ENCODE assay signal across 10 mouse cellular contexts in the genomic region with DNA sequence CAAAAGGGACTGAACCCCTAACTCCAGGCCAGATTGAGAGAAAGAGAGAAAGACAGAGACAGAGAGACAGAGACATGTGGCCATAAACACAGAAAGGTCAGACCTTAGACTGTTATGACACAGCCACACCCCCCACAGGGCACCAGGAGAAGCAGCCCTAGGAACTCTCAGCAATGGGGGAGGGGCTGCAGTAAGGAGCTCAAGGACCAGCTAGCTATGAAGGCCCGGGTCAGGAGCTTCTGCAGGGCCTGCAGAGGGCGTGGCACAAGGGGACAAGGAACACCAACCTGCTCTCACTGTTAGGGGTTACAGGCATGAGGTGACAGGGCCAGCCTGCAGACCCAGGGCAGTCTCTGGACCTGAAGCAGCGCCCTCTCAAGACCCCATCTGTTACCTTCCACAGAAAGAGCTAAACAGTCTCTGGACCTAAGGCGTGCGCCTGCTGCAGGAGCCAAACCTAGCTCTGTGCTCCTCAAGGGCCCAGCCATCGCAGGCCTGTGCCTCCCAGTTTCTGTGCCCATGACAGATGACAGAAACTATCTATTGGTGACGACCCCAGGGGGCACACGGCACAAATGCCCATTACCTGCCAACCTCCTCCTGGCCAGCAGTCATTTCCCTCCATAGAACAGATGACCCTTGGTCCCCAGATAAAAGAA. TPM values are rescaled to one million over a fixed set of nuclear protein-coding genes. Genes with fewer than 3 reads are reported as not detected.
DNase-seq lines count a peak whose midpoint lies in the region; ATAC-seq lines count a peak whose summit lies in the region.
"Had no signal": no experiment of that assay in that cellular context is flagged by ENCODE, and none has a peak within 500 bp of the region (broad histone marks: within the 10 kb centered on the region; RNA-seq: fewer than 3 reads in every experiment).

No protein-coding gene starts in this region.

- H3K27me3 ChIP-seq in heart, embryonic 11.5 days (ENCODE audit: control insufficient read depth, insufficient read depth, low read length) = no peaks in the 10 kb centered on the region
- no peaks in the 10 kb centered on the region for H3K27me3 ChIP-seq in hindbrain, embryonic 11.5 days (ENCODE audit: control insufficient read depth, insufficient read depth, low read length)
- no peaks in the 10 kb centered on the region for H3K27me3 ChIP-seq in midbrain, embryonic 12.5 days

- ATAC-seq in heart, embryonic 11.5 days (replicated peaks; ENCODE audit: insufficient number of reproducible peaks, low FRiP score, low TSS enrichment) = no peak
- ATAC-seq in hindbrain, embryonic 11.5 days (ENCODE audit: low FRiP score) = no peak
- no peak for ATAC-seq in midbrain, embryonic 12.5 days (ENCODE audit: low FRiP score, low read depth)
- ATAC-seq in granulocyte monocyte progenitor cell, adult 5-6 weeks (replicated peaks; ENCODE audit: poor library complexity, severe bottlenecking) = no peak

- peak overlapping the region; percentile 73 for H3K27ac ChIP-seq in heart, embryonic 11.5 days (ENCODE audit: low read depth, low read length)
- peak overlapping the region; percentile 91 for H3K27ac ChIP-seq in hindbrain, embryonic 11.5 days (ENCODE audit: low read depth, low read length)
- peak overlapping the region; percentile 91 for H3K27ac ChIP-seq in midbrain, embryonic 12.5 days (replicated peaks)

- H3K9me3 ChIP-seq in heart, embryonic 11.5 days (replicated peaks; ENCODE audit: control insufficient read depth, low read length) = no peaks in the 10 kb centered on the region
- no peaks in the 10 kb centered on the region for H3K9me3 ChIP-seq in hindbrain, embryonic 11.5 days (ENCODE audit: control insufficient read depth, low read length)
- H3K9me3 ChIP-seq in midbrain, embryonic 12.5 days = no peaks in the 10 kb centered on the region

- H3K9ac ChIP-seq in heart, embryonic 11.5 days (ENCODE audit: low read depth, low read length) = peak overlapping the region; percentile 43; the same call in 1 of the 2 replicates
- H3K9ac ChIP-seq in hindbrain, embryonic 11.5 days (ENCODE audit: low read depth, low read length) = peak overlapping the region; percentile 54; the same call in 1 of the 2 replicates
- 0 out of 2 replicates have a peak overlapping the region, but pooled peaks have one; percentile 16 for H3K9ac ChIP-seq in midbrain, embryonic 12.5 days (replicated peaks)

- H3K4me3 ChIP-seq in heart, embryonic 11.5 days (ENCODE audit: low read depth, low read length) = no peak overlapping the region
- no peak overlapping the region for H3K4me3 ChIP-seq in hindbrain, embryonic 11.5 days (ENCODE audit: low read depth, low read length)
- H3K4me3 ChIP-seq in midbrain, embryonic 12.5 days = no peak overlapping the region
- H3K4me3 ChIP-seq: erythroblast, embryonic 14.5 days had no signal

- peaks cover 81% of the 10 kb centered on the region for H3K4me1 ChIP-seq in heart, embryonic 11.5 days (ENCODE audit: control insufficient read depth, insufficient read depth, low read length)
- peaks cover 58% of the 10 kb centered on the region for H3K4me1 ChIP-seq in hindbrain, embryonic 11.5 days (replicated peaks; ENCODE audit: control insufficient read depth, insufficient read depth, low read length)
- peaks cover 92% of the 10 kb centered on the region for H3K4me1 ChIP-seq in midbrain, embryonic 12.5 days

- WGBS in heart, embryonic 11.5 days (ENCODE audit: insufficient replicate concordance) = 43% methylated on average over 8 of the region's 8 CpGs
- WGBS in hindbrain, embryonic 11.5 days = 30% methylated on average over 8 of the region's 8 CpGs
- WGBS in midbrain, embryonic 12.5 days = 59% methylated on average over 8 of the region's 8 CpGs

- DNase-seq in heart, postnatal 4 days = no peak
- peak; percentile 34 for DNase-seq in NIH3T3 (ENCODE audit: low read depth)
- DNase-seq in hindbrain, embryonic 11.5 days (ENCODE audit: low spot score) = no peak
- DNase-seq in left cerebral cortex, adult 11 months (ENCODE audit: low spot score) = no peak
- DNase-seq in frontal cortex, postnatal 25 days (ENCODE audit: low spot score in 2 of 2) = no peak

- H3K4me2 ChIP-seq in heart, embryonic 11.5 days = no peak overlapping the region; the same call in 1 of the 2 replicates
- no peak overlapping the region for H3K4me2 ChIP-seq in hindbrain, embryonic 11.5 days (replicated peaks; ENCODE audit: low read depth, low read length)
- H3K4me2 ChIP-seq in midbrain, embryonic 12.5 days (replicated peaks) = peak overlapping the region; percentile 3

- H3K36me3 ChIP-seq in heart, embryonic 11.5 days (ENCODE audit: control insufficient read depth, insufficient read depth, low read length) = no peaks in the 10 kb centered on the region
- no peaks in the 10 kb centered on the region for H3K36me3 ChIP-seq in hindbrain, embryonic 11.5 days (ENCODE audit: control insufficient read depth, insufficient read depth, low read length)
- H3K36me3 ChIP-seq in midbrain, embryonic 12.5 days = no peaks in the 10 kb centered on the region
- H3K36me3 ChIP-seq: G1E had no signal

RNA-seq across cellular contexts. Expression of a gene that starts 21.5 kb away (rescaled TPM):
- 14.3 and 18.8 TPM in 2 replicates for polyA plus RNA-seq in heart, embryonic 11.5 days (2014; fragmentation: Nextera tagmentation; extraction: Ambion mirVana)
- total RNA-seq in heart, postnatal 4 days (2021) = 100 to 1,000 TPM; 104 to 112 TPM
- 14.5 and 21.2 TPM in 2 replicates for polyA plus RNA-seq in hindbrain, embryonic 11.5 days (2014; fragmentation: Nextera tagmentation; extraction: Ambion mirVana)
- 24.5 and 25.1 TPM in 2 replicates for polyA plus RNA-seq in midbrain, embryonic 12.5 days (2016; fragmentation: Nextera tagmentation; extraction: Ambion mirVana)
- total RNA-seq in granulocyte monocyte progenitor cell, adult 5-6 weeks (2014; fragmentation: Nextera tagmentation) = 47.9 and 77.4 TPM in 2 replicates
- total RNA-seq in granulocyte monocyte progenitor cell, adult 5-6 weeks (2017) = 5.3 and 11.8 TPM in 2 replicates
- total RNA-seq: G1E had no signal
